Mouse (Mus musculus) small intestine, adult 2 months (tissue): ENCODE data around the gene Taf4.

ENCODE experiments used
- CTCF ChIP-seq: fragments of 200-500 bp; IDR thresholded peaks from 2 replicates; pipeline ENCODE4 v1.5.1; 2012; ENCODE audit warnings: low read depth, mild to moderate bottlenecking, control low read depth, inconsistent platforms, low read length, moderate library complexity, mixed read lengths; ENCODE audit not compliant: insufficient replicate concordance, insufficient read length; ENCODE audit errors: extremely low read depth
- POLR2A ChIP-seq: fragments of 200-500 bp; IDR thresholded peaks from 2 replicates; pipeline ENCODE4 v1.6.1; 2012; ENCODE audit warnings: low read depth, mild to moderate bottlenecking, control low read depth, inconsistent platforms, low read length, moderate library complexity

GRCm38 (mm10) chr2:179985695-179986094 lies 9.2 kb upstream of the Taf4 start:
- TF ChIP-seq CTCF (no peak), POLR2A (no peak)
